Mouse (Mus musculus) thymus, adult 2 months (tissue): ENCODE measurements around the gene Trmt1. TPM values are rescaled to one million over a fixed set of nuclear protein-coding genes. Genes with fewer than 3 reads are reported as not detected.

ENCODE experiments used
- DNase-seq: peaks from one replicate; pipeline ENCODE4 v3.0.0; 2021
- H3K27ac ChIP-seq: fragments of 200-500 bp; 2 replicates; pipeline ENCODE4 v1.5.1; 2012; ENCODE audit warnings: low read length, control low read depth; ENCODE audit not compliant: control insufficient read depth, insufficient read depth
- H3K27me3 ChIP-seq: fragments of 200-500 bp; 2 replicates; pipeline ENCODE4 v1.6.1; 2012; ENCODE audit warnings: mild to moderate bottlenecking, low read length, moderate library complexity, mixed read lengths; ENCODE audit not compliant: control insufficient read depth, insufficient read depth
- H3K36me3 ChIP-seq: fragments of 200-500 bp; 2 replicates; pipeline ENCODE4 v1.6.1; 2012; ENCODE audit warnings: mild to moderate bottlenecking, low read length, moderate library complexity; ENCODE audit not compliant: control insufficient read depth, insufficient read depth
- H3K4me1 ChIP-seq: fragments of 200-500 bp; replicated peaks from 2 replicates; pipeline ENCODE4 v1.6.1; 2012; ENCODE audit warnings: low read length; ENCODE audit not compliant: control insufficient read depth, insufficient read depth
- H3K4me3 ChIP-seq: fragments of 200-500 bp; 2 replicates; pipeline ENCODE4 v1.5.1; 2012; ENCODE audit warnings: mild to moderate bottlenecking, low read length, control low read depth, moderate library complexity; ENCODE audit not compliant: control insufficient read depth, insufficient read depth
- CTCF ChIP-seq: fragments of 200-500 bp; IDR thresholded peaks from 2 replicates; pipeline ENCODE4 v1.5.1; 2012; ENCODE audit warnings: mild to moderate bottlenecking, control low read depth, low read length, moderate library complexity, borderline replicate concordance; ENCODE audit not compliant: control insufficient read depth, poor library complexity, insufficient read depth; ENCODE audit errors: extremely low read depth
- POLR2A ChIP-seq: fragments of 200-500 bp; IDR thresholded peaks from 2 replicates; pipeline ENCODE4 v1.6.1; 2012; ENCODE audit warnings: mild to moderate bottlenecking, low read length, control low read depth, moderate library complexity; ENCODE audit not compliant: control insufficient read depth, poor library complexity, insufficient read depth; ENCODE audit errors: extremely low read depth
- WGBS: fragments of 180-500 bp; shearing (Covaris S2); methylation state at CpG from one replicate; pipeline ENCODE4 v1.1.7; 2018; 5-methylcytosine and 5-hydroxymethylcytosine counted together
- polyA plus RNA-seq: library from polyadenylated mRNA; depleted of rRNA; stranded (reverse); fragments of >200 nt; gene quantifications from 2 replicates; pipeline ENCODE4 v1.2.3, GENCODE M21; 2012

Gene Trmt1
- polyA plus RNA-seq, 1 experiment = 169 TPM

DNA sequence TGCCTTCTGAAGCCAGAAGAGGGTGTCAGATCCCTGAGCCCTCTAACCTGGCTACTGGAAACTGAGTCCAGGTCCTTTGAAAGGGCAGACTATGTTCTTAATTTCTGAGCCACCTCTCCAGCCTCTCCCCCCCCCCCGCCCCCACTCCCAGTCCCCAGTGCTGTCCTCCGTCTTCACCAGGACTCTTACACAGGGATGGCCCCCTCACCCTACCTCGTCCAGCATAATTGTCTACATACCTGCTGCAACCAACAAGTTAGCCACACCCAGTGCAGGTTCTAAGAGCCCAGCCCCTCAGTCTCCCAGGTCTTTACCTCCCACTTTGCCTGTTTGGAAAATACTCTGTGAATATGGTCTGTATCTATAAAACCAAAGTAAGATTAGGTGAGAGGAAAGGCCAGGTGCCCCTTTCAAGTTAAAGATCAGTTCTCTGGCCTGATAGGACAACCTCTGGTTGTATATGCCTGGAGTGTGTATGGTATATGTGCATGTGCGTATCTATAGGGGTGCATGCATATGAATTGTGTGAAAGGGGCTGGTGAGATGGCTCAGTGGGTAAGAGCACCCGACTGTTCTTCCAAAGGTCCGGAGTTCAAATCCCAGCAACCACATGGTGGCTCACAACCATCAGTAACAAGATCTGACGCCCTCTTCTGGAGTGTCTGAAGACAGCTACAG is 45.4 kb upstream of the Trmt1 start:
- WGBS = 98% methylated on average over 7 of the region's 7 CpGs
- TF ChIP-seq CTCF (no peak), POLR2A (no peak)
- no peak overlapping the region for H3K27ac ChIP-seq

DNA sequence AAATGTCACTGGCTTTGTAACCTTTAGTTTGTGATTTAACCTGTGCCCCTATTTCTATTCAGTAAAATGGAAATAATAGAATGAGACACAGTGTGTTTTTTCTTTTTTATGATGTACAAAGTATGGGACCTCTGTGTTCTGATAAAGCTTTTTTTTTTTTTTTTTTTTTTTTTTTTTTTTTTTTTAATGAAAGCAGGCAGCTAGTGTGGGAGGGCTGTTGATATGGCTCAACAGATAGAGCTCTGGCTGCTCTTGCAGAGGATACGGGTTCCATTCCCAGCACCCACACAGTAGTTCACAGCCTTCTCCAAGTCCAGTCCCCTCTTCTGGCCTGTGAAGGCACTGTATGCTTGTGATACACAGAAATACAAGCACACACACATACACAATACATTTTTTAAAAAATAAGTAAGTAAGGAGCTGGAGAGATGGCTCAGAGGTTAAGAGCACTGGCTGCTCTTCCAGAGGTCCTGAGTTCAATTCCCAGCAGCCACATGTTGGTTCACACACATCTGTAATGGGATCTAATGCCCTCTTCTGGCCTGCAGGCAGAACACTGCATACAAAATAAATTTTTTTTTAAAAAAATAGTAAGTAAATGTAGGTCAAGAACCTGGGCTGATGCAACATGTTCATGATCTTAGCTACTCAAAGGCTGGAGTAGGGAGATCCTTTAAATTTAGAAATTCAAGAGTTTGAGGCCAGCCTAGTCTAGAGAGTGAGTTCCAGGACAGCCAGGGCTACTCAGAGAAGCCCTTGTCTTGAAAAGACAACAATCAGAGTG is 44.3 kb upstream of the Trmt1 start:
- no peak for DNase-seq
- TF ChIP-seq POLR2A (no peak), CTCF (no peak)
- H3K4me1 ChIP-seq = peaks cover 17% of the 10 kb centered on the region

More for the DNA sequence above, 45.4 kb upstream of the Trmt1 start:
- H3K36me3 ChIP-seq = no peaks in the 10 kb centered on the region
- no peak for DNase-seq
- no peaks in the 10 kb centered on the region for H3K27me3 ChIP-seq
- no peak overlapping the region for H3K4me3 ChIP-seq
- H3K4me1 ChIP-seq = peaks cover 17% of the 10 kb centered on the region

GRCm38 (mm10) chr8:84643019-84643418 is 43.1 kb upstream of the Trmt1 start:
- no peaks in the 10 kb centered on the region for H3K27me3 ChIP-seq
- TF ChIP-seq CTCF (no peak), POLR2A (no peak)
- no peak overlapping the region for H3K27ac ChIP-seq
- WGBS = 83% methylated on average over 5 of the region's 5 CpGs
- DNase-seq = no peak
- no peak overlapping the region for H3K4me3 ChIP-seq
- H3K4me1 ChIP-seq = peaks cover 14% of the 10 kb centered on the region
- no peaks in the 10 kb centered on the region for H3K36me3 ChIP-seq

More for the DNA sequence above, 44.3 kb upstream of the Trmt1 start:
- Histone ChIP-seq H3K4me3 (no peak overlapping the region), H3K27ac (no peak overlapping the region), H3K36me3 (no peaks in the 10 kb centered on the region), H3K27me3 (no peaks in the 10 kb centered on the region)
- 86% methylated on average over 1 of the region's 1 CpGs for WGBS

DNA sequence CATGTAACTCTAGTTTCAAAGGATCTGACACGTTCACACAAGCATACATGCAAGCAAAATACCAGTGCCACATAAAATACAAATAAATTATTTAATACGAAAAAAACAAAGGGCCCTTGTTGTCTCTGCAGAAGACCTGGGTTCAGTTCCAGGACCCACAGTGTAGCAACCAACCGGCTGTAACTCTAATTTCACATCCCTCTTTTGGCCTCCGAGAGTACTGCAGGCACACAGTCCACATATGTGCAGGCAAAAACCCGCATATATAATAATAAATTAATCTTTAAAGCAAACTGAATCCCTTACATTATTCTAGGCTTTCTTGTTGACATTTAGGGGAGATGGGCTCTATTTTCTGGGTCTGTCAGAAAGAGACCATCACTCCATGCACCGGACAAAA is 39.3 kb upstream of the Trmt1 start:
- no peak for DNase-seq
- 76% methylated on average over 6 of the region's 6 CpGs for WGBS
- H3K4me1 ChIP-seq = peaks cover 5% of the 10 kb centered on the region
- no peaks in the 10 kb centered on the region for H3K27me3 ChIP-seq
- H3K27ac ChIP-seq = no peak overlapping the region
- no peaks in the 10 kb centered on the region for H3K36me3 ChIP-seq
- TF ChIP-seq CTCF (no peak), POLR2A (no peak)
- no peak overlapping the region for H3K4me3 ChIP-seq

GRCm38 (mm10) chr8:84647461-84647901 is 38.6 kb upstream of the Trmt1 start:
- no peaks in the 10 kb centered on the region for H3K36me3 ChIP-seq
- no peak for TF ChIP-seq CTCF
- TF ChIP-seq POLR2A = no peak
- H3K27me3 ChIP-seq = no peaks in the 10 kb centered on the region
- no peak overlapping the region for H3K4me3 ChIP-seq
- WGBS = 53% methylated on average over 14 of the region's 14 CpGs
- H3K4me1 ChIP-seq = peaks cover 2% of the 10 kb centered on the region; the same call in 1 of the 2 replicates
- no peak for DNase-seq
- no peak overlapping the region for H3K27ac ChIP-seq

GRCm38 (mm10) chr8:84650213-84650612 is 35.9 kb upstream of the Trmt1 start:
- H3K4me1 ChIP-seq = no peaks in the 10 kb centered on the region
- WGBS = 85% methylated on average over 3 of the region's 3 CpGs
- H3K4me3 ChIP-seq = no peak overlapping the region
- no peaks in the 10 kb centered on the region for H3K27me3 ChIP-seq
- H3K27ac ChIP-seq = no peak overlapping the region
- TF ChIP-seq CTCF (no peak), POLR2A (no peak)
- no peak for DNase-seq
- no peaks in the 10 kb centered on the region for H3K36me3 ChIP-seq
